Mouse (Mus musculus): ENCODE data around the gene Gm45140. TPM values are rescaled to one million over a fixed set of nuclear protein-coding genes. Genes with fewer than 3 reads are reported as not detected.
A peak's percentile ranks its signal among the peaks of the same experiment; 100 is the strongest.

Gene Gm45140
- polyA plus RNA-seq, 1 experiment from 2014 or later, result 3.3 TPM

- DNase-seq, result no peak
- TF ChIP-seq CTCF (IDR thresholded peaks at IDR 0.05; ENCODE audit: low read depth), result no peak
- no peak overlapping the region for H3K9ac ChIP-seq
- H3K4me3 ChIP-seq (ENCODE audit: low read depth, low read length), result peak overlapping the region; percentile 1; the same call in 1 of the 2 replicates
- H3K9me3 ChIP-seq (ENCODE audit: low read depth, low read length), result no peaks in the 10 kb centered on the region
- peaks cover 5% of the 10 kb centered on the region; the same call in 1 of the 2 replicates for H3K4me1 ChIP-seq (ENCODE audit: insufficient read depth)
- H3K27ac ChIP-seq (ENCODE audit: low read depth), result no peak overlapping the region
- no peak for ATAC-seq (ENCODE audit: insufficient read depth)
- H3K27me3 ChIP-seq (ENCODE audit: insufficient read depth, low read length), result no peaks in the 10 kb centered on the region
- H3K4me2 ChIP-seq, result peak overlapping the region; percentile 74
- H3K36me3 ChIP-seq (ENCODE audit: insufficient read depth), result peaks cover 17% of the 10 kb centered on the region; the same call in 1 of the 2 replicates
- WGBS, result 85% methylated on average over 2 of the region's 2 CpGs
Observed at GRCm38 (mm10) chr6:87809144-87809543, 26.5 kb downstream of the Gm45140 start.

- ATAC-seq (ENCODE audit: insufficient read depth), result no peak
- TF ChIP-seq CTCF (IDR thresholded peaks at IDR 0.05; ENCODE audit: low read depth), result no peak
- no peak overlapping the region for H3K27ac ChIP-seq (ENCODE audit: low read depth)
Observed at GRCm38 (mm10) chr6:87808521-87808920, 27.1 kb downstream of the Gm45140 start.

GRCm38 (mm10) chr6:87807735-87808440, 27.7 kb downstream of the Gm45140 start:
- H3K9ac ChIP-seq, result no peak overlapping the region
- H3K27ac ChIP-seq (ENCODE audit: low read depth), result no peak overlapping the region
- TF ChIP-seq CTCF (IDR thresholded peaks at IDR 0.05; ENCODE audit: low read depth), result no peak
- H3K4me3 ChIP-seq (ENCODE audit: low read depth, low read length), result no peak overlapping the region
- DNase-seq, result no peak
- no peaks in the 10 kb centered on the region for H3K27me3 ChIP-seq (ENCODE audit: insufficient read depth, low read length)
- peaks cover 5% of the 10 kb centered on the region; the same call in 1 of the 2 replicates for H3K4me1 ChIP-seq (ENCODE audit: insufficient read depth)
- H3K9me3 ChIP-seq (ENCODE audit: low read depth, low read length), result no peaks in the 10 kb centered on the region
- ATAC-seq (ENCODE audit: insufficient read depth), result no peak
- H3K4me2 ChIP-seq, result no peak overlapping the region
- 80% methylated on average over 4 of the region's 4 CpGs for WGBS
- 0 out of 2 replicates have a peak, but pooled peaks cover 11% of the 10 kb centered on the region for H3K36me3 ChIP-seq (ENCODE audit: insufficient read depth)

More at GRCm38 (mm10) chr6:87808521-87808920, 27.1 kb downstream of the Gm45140 start:
- H3K36me3 ChIP-seq (ENCODE audit: insufficient read depth), result peaks cover 13% of the 10 kb centered on the region; the same call in 1 of the 2 replicates
- no peaks in the 10 kb centered on the region for H3K9me3 ChIP-seq (ENCODE audit: low read depth, low read length)
- no peak for DNase-seq
- H3K4me3 ChIP-seq (ENCODE audit: low read depth, low read length), result no peak overlapping the region
- 76% methylated on average over 3 of the region's 3 CpGs for WGBS
- H3K27me3 ChIP-seq (ENCODE audit: insufficient read depth, low read length), result no peaks in the 10 kb centered on the region
- no peak overlapping the region for H3K4me2 ChIP-seq
- no peak overlapping the region for H3K9ac ChIP-seq
- peaks cover 5% of the 10 kb centered on the region; the same call in 1 of the 2 replicates for H3K4me1 ChIP-seq (ENCODE audit: insufficient read depth)

- no peak overlapping the region for H3K4me2 ChIP-seq
- 0 out of 2 replicates have a peak, but pooled peaks cover 11% of the 10 kb centered on the region for H3K36me3 ChIP-seq (ENCODE audit: insufficient read depth)
- H3K27ac ChIP-seq (ENCODE audit: low read depth), result no peak overlapping the region
- DNase-seq, result no peak
- no peaks in the 10 kb centered on the region; the same call in 1 of the 2 replicates for H3K4me1 ChIP-seq (ENCODE audit: insufficient read depth)
- no peak overlapping the region for H3K9ac ChIP-seq
- no peaks in the 10 kb centered on the region for H3K9me3 ChIP-seq (ENCODE audit: low read depth, low read length)
- H3K27me3 ChIP-seq (ENCODE audit: insufficient read depth, low read length), result no peaks in the 10 kb centered on the region
- no peak overlapping the region for H3K4me3 ChIP-seq (ENCODE audit: low read depth, low read length)
- no peak for TF ChIP-seq CTCF (IDR thresholded peaks at IDR 0.05; ENCODE audit: low read depth)
- WGBS, result 54% methylated on average over 2 of the region's 2 CpGs
- ATAC-seq (ENCODE audit: insufficient read depth), result no peak
Observed at GRCm38 (mm10) chr6:87806857-87807256, 28.7 kb downstream of the Gm45140 start.

GRCm38 (mm10) chr6:87806028-87806427, 29.6 kb downstream of the Gm45140 start:
- DNase-seq, result peak; percentile 15
- Histone ChIP-seq H3K9ac (no peak overlapping the region), H3K36me3 (ENCODE audit: insufficient read depth) (0 out of 2 replicates have a peak, but pooled peaks cover 11% of the 10 kb centered on the region), H3K27me3 (ENCODE audit: insufficient read depth, low read length) (no peaks in the 10 kb centered on the region), H3K4me1 (ENCODE audit: insufficient read depth) (no peaks in the 10 kb centered on the region; the same call in 1 of the 2 replicates), H3K4me2 (no peak overlapping the region), H3K4me3 (ENCODE audit: low read depth, low read length) (no peak overlapping the region), H3K27ac (ENCODE audit: low read depth) (no peak overlapping the region), H3K9me3 (ENCODE audit: low read depth, low read length) (no peaks in the 10 kb centered on the region)
- WGBS, result 70% methylated on average over 2 of the region's 2 CpGs
- ATAC-seq (ENCODE audit: insufficient read depth), result no peak
- 0 out of 2 replicates have a peak, but pooled peaks have one; percentile 6 for TF ChIP-seq CTCF (IDR thresholded peaks at IDR 0.05; ENCODE audit: low read depth)

- Histone ChIP-seq H3K36me3 (ENCODE audit: insufficient read depth) (0 out of 2 replicates have a peak, but pooled peaks cover 11% of the 10 kb centered on the region), H3K4me2 (no peak overlapping the region), H3K9ac (no peak overlapping the region), H3K4me3 (ENCODE audit: low read depth, low read length) (no peak overlapping the region), H3K27ac (ENCODE audit: low read depth) (no peak overlapping the region), H3K9me3 (ENCODE audit: low read depth, low read length) (no peaks in the 10 kb centered on the region), H3K27me3 (ENCODE audit: insufficient read depth, low read length) (no peaks in the 10 kb centered on the region), H3K4me1 (ENCODE audit: insufficient read depth) (no peaks in the 10 kb centered on the region; the same call in 1 of the 2 replicates)
- no peak for TF ChIP-seq CTCF (IDR thresholded peaks at IDR 0.05; ENCODE audit: low read depth)
- WGBS, result 82% methylated on average over 7 of the region's 7 CpGs
- no peak for DNase-seq
- no peak for ATAC-seq (ENCODE audit: insufficient read depth)
Observed at GRCm38 (mm10) chr6:87805448-87805847, 30.1 kb downstream of the Gm45140 start.

- Histone ChIP-seq H3K4me1 (ENCODE audit: insufficient read depth) (no peaks in the 10 kb centered on the region; the same call in 1 of the 2 replicates), H3K27ac (ENCODE audit: low read depth) (no peak overlapping the region), H3K4me3 (ENCODE audit: low read depth, low read length) (no peak overlapping the region), H3K9me3 (ENCODE audit: low read depth, low read length) (no peaks in the 10 kb centered on the region), H3K4me2 (no peak overlapping the region), H3K27me3 (ENCODE audit: insufficient read depth, low read length) (no peaks in the 10 kb centered on the region), H3K9ac (no peak overlapping the region), H3K36me3 (ENCODE audit: insufficient read depth) (0 out of 2 replicates have a peak, but pooled peaks cover 11% of the 10 kb centered on the region)
- 76% methylated on average over 7 of the region's 7 CpGs for WGBS
- no peak for DNase-seq
- no peak for TF ChIP-seq CTCF (IDR thresholded peaks at IDR 0.05; ENCODE audit: low read depth)
- ATAC-seq (ENCODE audit: insufficient read depth), result no peak
Observed at GRCm38 (mm10) chr6:87804886-87805285, 30.7 kb downstream of the Gm45140 start.

Measured in lung, embryonic 14.5 days (tissue).